ENCODE assay signal across 31 mouse cellular contexts in the genomic region with DNA sequence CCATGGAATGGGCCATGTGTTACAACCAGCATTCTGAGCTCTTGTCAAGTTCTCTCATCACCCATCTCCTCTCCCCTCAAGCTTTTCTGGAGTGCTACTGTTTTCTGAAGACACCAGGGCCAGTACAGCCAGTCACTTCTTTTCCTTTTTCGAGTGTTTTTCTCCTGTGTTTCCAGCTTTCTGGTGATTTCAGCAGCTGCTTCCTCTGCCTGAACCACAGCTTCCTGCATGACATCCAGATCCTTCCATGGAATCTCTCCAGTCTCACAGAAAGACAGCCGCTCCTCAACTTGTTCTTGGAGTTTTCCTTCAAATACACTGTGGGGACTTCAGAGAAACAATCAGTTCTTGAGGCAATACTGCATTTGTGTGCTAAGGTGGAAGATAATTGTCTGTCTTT.
A peak's percentile ranks its signal among the peaks of the same experiment; 100 is the strongest.
DNase-seq lines count a peak whose midpoint lies in the region; ATAC-seq and TF ChIP-seq lines count a peak whose summit lies in the region.
"Had no signal": no experiment of that assay in that cellular context is flagged by ENCODE, and none has a peak within 500 bp of the region (broad histone marks: within the 10 kb centered on the region; RNA-seq: fewer than 3 reads in every experiment).

No protein-coding gene starts in this region.

- no peaks in the 10 kb centered on the region for H3K4me1 ChIP-seq in heart, embryonic 10.5 days
- H3K4me1 ChIP-seq in kidney, adult 2 months (ENCODE audit: control insufficient read depth, insufficient read depth, low read length): no peaks in the 10 kb centered on the region
- H3K4me1 ChIP-seq in heart, postnatal 0 days (ENCODE audit: control insufficient read depth, insufficient read depth): no peaks in the 10 kb centered on the region
- H3K4me1 ChIP-seq in hindbrain, embryonic 11.5 days (replicated peaks; ENCODE audit: control insufficient read depth, insufficient read depth, low read length): no peaks in the 10 kb centered on the region
- H3K4me1 ChIP-seq: embryonic facial prominence, embryonic 10.5 days; embryonic facial prominence, embryonic 13.5 days; forebrain, embryonic 12.5 days; forebrain, embryonic 15.5 days; heart, embryonic 13.5 days had no signal

- no peak overlapping the region for H3K4me3 ChIP-seq in heart, embryonic 10.5 days
- H3K4me3 ChIP-seq in kidney, adult 2 months (ENCODE audit: insufficient read depth, low read depth, low read length): no peak overlapping the region
- no peak overlapping the region for H3K4me3 ChIP-seq in heart, postnatal 0 days (ENCODE audit: low read depth, low read length)
- no peak overlapping the region for H3K4me3 ChIP-seq in hindbrain, embryonic 11.5 days (ENCODE audit: low read depth, low read length)
- H3K4me3 ChIP-seq: embryonic facial prominence, embryonic 10.5 days; embryonic facial prominence, embryonic 13.5 days; erythroblast, embryonic 14.5 days; forebrain, embryonic 12.5 days; forebrain, embryonic 15.5 days; heart, embryonic 13.5 days; hindbrain, embryonic 10.5 days had no signal

- no peak for TF ChIP-seq EP300 in heart, postnatal 0 days (IDR thresholded peaks at IDR 0.05; ENCODE audit: low read depth)

- no peak for TF ChIP-seq POLR2A in kidney, adult 2 months (IDR thresholded peaks at IDR 0.05; ENCODE audit: low read depth, low read length)

- DNase-seq in heart, adult 11 months: peak; percentile 89
- DNase-seq in heart, postnatal 4 days: no peak
- DNase-seq in heart, adult 8-10 months (ENCODE audit: low spot score): peak; percentile 45
- DNase-seq in heart, embryonic 10.5 days (ENCODE audit: low spot score): no peak
- DNase-seq in kidney, adult 2 months: peak; percentile 18
- DNase-seq in kidney, postnatal 10 days: no peak
- DNase-seq in heart, postnatal 0 days (ENCODE audit: low spot score): no peak
- no peak for DNase-seq in hindbrain, embryonic 11.5 days (ENCODE audit: low spot score)
- DNase-seq: adrenal gland, adult 2 months; adrenal gland, postnatal 14 days; B cell, adult 2 months; cerebellum, adult 11-12 months; cerebellum, adult 8-10 months; cerebellum, postnatal 10 days; cerebellum, postnatal 36 days; embryo, embryonic 11 days; gastrocnemius, postnatal 10 days; kidney, adult 18-20 months had no signal

- H3K27ac ChIP-seq in heart, embryonic 10.5 days: no peak overlapping the region
- no peak overlapping the region; the same call in 1 of the 2 replicates for H3K27ac ChIP-seq in kidney, adult 2 months (ENCODE audit: insufficient read depth, low read depth, low read length)
- peak overlapping the region; percentile 19; the same call in 1 of the 2 replicates for H3K27ac ChIP-seq in heart, postnatal 0 days (ENCODE audit: low read depth)
- H3K27ac ChIP-seq in hindbrain, embryonic 11.5 days (ENCODE audit: low read depth, low read length): no peak overlapping the region
- H3K27ac ChIP-seq: embryonic facial prominence, embryonic 10.5 days; embryonic facial prominence, embryonic 13.5 days; forebrain, embryonic 12.5 days; forebrain, embryonic 15.5 days; heart, embryonic 13.5 days; hindbrain, embryonic 10.5 days; hindbrain, embryonic 14.5 days; hindbrain, postnatal 0 days had no signal

- H3K27me3 ChIP-seq in heart, embryonic 10.5 days (ENCODE audit: insufficient read depth, poor library complexity, severe bottlenecking): no peaks in the 10 kb centered on the region
- no peaks in the 10 kb centered on the region for H3K27me3 ChIP-seq in kidney, adult 2 months (replicated peaks; ENCODE audit: control insufficient read depth, insufficient read depth, low read length)
- no peaks in the 10 kb centered on the region for H3K27me3 ChIP-seq in heart, postnatal 0 days (ENCODE audit: control insufficient read depth, insufficient read depth, low read length)
- no peaks in the 10 kb centered on the region for H3K27me3 ChIP-seq in hindbrain, embryonic 11.5 days (ENCODE audit: control insufficient read depth, insufficient read depth, low read length)
- H3K27me3 ChIP-seq: CH12.LX; embryonic facial prominence, embryonic 13.5 days; forebrain, embryonic 12.5 days; forebrain, embryonic 15.5 days; heart, embryonic 13.5 days; Patski had no signal

- no peak for ATAC-seq in heart, postnatal 0 days (ENCODE audit: insufficient read depth, low read depth)
- ATAC-seq in hindbrain, embryonic 11.5 days (ENCODE audit: low FRiP score): no peak
- ATAC-seq: forebrain, embryonic 15.5 days; hindbrain, postnatal 0 days; inflammation-experienced regulatory T-cells, adult 6 months; Patski had no signal

- no peaks in the 10 kb centered on the region for H3K36me3 ChIP-seq in heart, embryonic 10.5 days
- H3K36me3 ChIP-seq in kidney, adult 2 months (ENCODE audit: control insufficient read depth, insufficient read depth, low read length): no peaks in the 10 kb centered on the region
- H3K36me3 ChIP-seq in heart, postnatal 0 days (replicated peaks; ENCODE audit: control insufficient read depth, insufficient read depth, low read length): no peaks in the 10 kb centered on the region
- H3K36me3 ChIP-seq in hindbrain, embryonic 11.5 days (ENCODE audit: control insufficient read depth, insufficient read depth, low read length): no peaks in the 10 kb centered on the region
- H3K36me3 ChIP-seq: embryonic facial prominence, embryonic 10.5 days; embryonic facial prominence, embryonic 13.5 days; forebrain, embryonic 12.5 days; forebrain, embryonic 15.5 days; G1E; heart, embryonic 13.5 days; hindbrain, embryonic 10.5 days had no signal

- H3K9ac ChIP-seq in heart, postnatal 0 days (replicated peaks; ENCODE audit: low read depth, low read length): no peak overlapping the region
- no peak overlapping the region for H3K9ac ChIP-seq in hindbrain, embryonic 11.5 days (ENCODE audit: low read depth, low read length)
- H3K9ac ChIP-seq: embryonic facial prominence, embryonic 13.5 days; forebrain, embryonic 12.5 days; forebrain, embryonic 15.5 days; heart, embryonic 13.5 days; hindbrain, embryonic 14.5 days had no signal

- no peak for TF ChIP-seq CTCF in kidney, adult 2 months (conservative IDR thresholded peaks at IDR 0.05; ENCODE audit: insufficient read depth, insufficient read length, low read depth, low read length)
- TF ChIP-seq CTCF in heart, postnatal 0 days (IDR thresholded peaks at IDR 0.05; ENCODE audit: low read depth): no peak

- WGBS in heart, embryonic 10.5 days: 63% methylated on average over 2 of the region's 2 CpGs
- WGBS in kidney, adult 2 months: 68% methylated on average over 2 of the region's 2 CpGs
- 63% methylated on average over 2 of the region's 2 CpGs for WGBS in heart, postnatal 0 days
- 84% methylated on average over 2 of the region's 2 CpGs for WGBS in hindbrain, embryonic 11.5 days

- no peak overlapping the region for H3K4me2 ChIP-seq in heart, postnatal 0 days (ENCODE audit: low read depth, low read length)
- H3K4me2 ChIP-seq in hindbrain, embryonic 11.5 days (replicated peaks; ENCODE audit: low read depth, low read length): no peak overlapping the region
- H3K4me2 ChIP-seq: embryonic facial prominence, embryonic 13.5 days; forebrain, embryonic 12.5 days; forebrain, embryonic 15.5 days; heart, embryonic 13.5 days; hindbrain, embryonic 14.5 days had no signal

- H3K9me3 ChIP-seq in heart, embryonic 10.5 days: no peaks in the 10 kb centered on the region
- H3K9me3 ChIP-seq in heart, postnatal 0 days (replicated peaks; ENCODE audit: control insufficient read depth, low read length): no peaks in the 10 kb centered on the region
- no peaks in the 10 kb centered on the region for H3K9me3 ChIP-seq in hindbrain, embryonic 11.5 days (ENCODE audit: control insufficient read depth, low read length)
- H3K9me3 ChIP-seq: embryonic facial prominence, embryonic 10.5 days; embryonic facial prominence, embryonic 13.5 days; forebrain, embryonic 12.5 days; forebrain, embryonic 15.5 days; G1E; heart, embryonic 13.5 days; hindbrain, embryonic 10.5 days had no signal

Comparison
In these comparisons a context has a peak if more than half of its experiments do, and no peak if none do; other contexts are left out.
1. DNase-seq: peak in heart, adult 11 months (single experiment), heart, adult 8-10 months (single experiment) and kidney, adult 2 months (single experiment); none in heart, postnatal 4 days (single experiment), heart, embryonic 10.5 days (single experiment), kidney, postnatal 10 days (single experiment), heart, postnatal 0 days (single experiment) and hindbrain, embryonic 11.5 days (single experiment).